Mouse (Mus musculus) spleen, adult 18-20 months (tissue): ENCODE data around the gene Dkkl1.
A peak's percentile ranks its signal among the peaks of the same experiment; 100 is the strongest.
"Not testable (repeated sequence)": the region's sequence is repeated elsewhere in the genome, so short reads cannot be mapped to it uniquely, and the experiment has no call there.

ENCODE experiments used
- DNase-seq, 2 experiments: peaks; one replicate each; pipeline ENCODE4 v3.0.0; 2022; ENCODE audit warnings: mixed read lengths in 2 of 2

Gene Dkkl1

GRCm38 (mm10) chr7:45192585-45193310 lies 19.2 kb downstream of the Dkkl1 start:
- DNase-seq = no peak

- no peak for DNase-seq
These were observed 20.1 kb downstream of the Dkkl1 start for GRCm38 (mm10) chr7:45191803-45192363.

DNA sequence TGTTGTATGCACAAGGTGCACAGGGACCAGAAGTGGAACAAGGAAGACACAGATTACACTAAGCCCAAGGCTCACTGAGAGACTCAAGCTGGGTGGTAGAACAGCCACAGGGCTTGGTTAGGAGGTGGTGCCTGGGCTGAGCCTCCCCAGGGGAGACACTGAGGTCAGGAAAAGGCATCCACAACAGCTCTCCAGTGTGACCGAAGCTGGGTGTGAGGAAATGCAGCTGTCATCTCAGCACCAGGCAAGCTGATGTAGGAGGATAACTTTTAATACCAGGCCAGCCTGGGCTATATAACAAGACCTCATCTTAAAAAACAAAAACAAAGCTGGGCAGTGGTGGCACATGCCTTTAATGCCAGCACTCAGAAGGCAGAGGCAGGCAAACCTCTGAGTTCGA lies 20.8 kb downstream of the Dkkl1 start:
- no peak for DNase-seq

GRCm38 (mm10) chr7:45190186-45190585 lies 21.8 kb downstream of the Dkkl1 start:
- DNase-seq = no peak

GRCm38 (mm10) chr7:45189600-45189999 lies 22.3 kb downstream of the Dkkl1 start:
- DNase-seq = no peak

- no peak for DNase-seq
These were observed 26.0 kb downstream of the Dkkl1 start for GRCm38 (mm10) chr7:45185921-45186320.

- DNase-seq = no peak
These were observed 28.3 kb downstream of the Dkkl1 start for GRCm38 (mm10) chr7:45183672-45184071.

- no peak for DNase-seq
These were observed 29.3 kb downstream of the Dkkl1 start for GRCm38 (mm10) chr7:45182606-45183005.

DNA sequence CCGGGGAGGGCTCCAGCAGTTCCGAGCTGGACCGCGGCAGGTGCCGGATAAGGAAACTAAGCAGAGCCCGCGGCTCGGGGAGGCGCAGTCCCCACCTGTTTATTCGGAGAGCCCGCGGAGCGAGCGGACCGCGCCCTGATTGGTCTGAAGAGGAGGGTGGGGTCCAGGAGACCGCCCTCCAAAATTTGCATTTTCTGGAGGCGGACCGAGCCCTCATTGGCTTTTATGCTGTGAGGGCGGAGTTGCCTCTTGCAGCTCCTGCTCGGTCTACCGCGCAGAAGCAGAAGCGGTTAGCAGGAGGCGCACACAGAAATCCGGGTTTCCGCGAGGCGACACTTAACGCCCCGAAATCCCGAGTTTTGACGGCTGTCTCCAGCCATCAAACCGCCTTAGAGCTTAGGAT lies 29.7 kb downstream of the Dkkl1 start:
- peak; percentile 73 to 78 for DNase-seq

GRCm38 (mm10) chr7:45181540-45181939 lies 30.4 kb downstream of the Dkkl1 start:
- no peak for DNase-seq

GRCm38 (mm10) chr7:45180896-45181477 lies 31.0 kb downstream of the Dkkl1 start, which contains the start of gene Pth2:
Gene Pth2, plus strand, starts transcription at chr7:45180995.
- no peak for DNase-seq

GRCm38 (mm10) chr7:45179469-45179868 lies 32.5 kb downstream of the Dkkl1 start, which contains the start of gene Gfy:
Gene Gfy, minus strand, starts transcription at chr7:45179569.
- no peak for DNase-seq

DNA sequence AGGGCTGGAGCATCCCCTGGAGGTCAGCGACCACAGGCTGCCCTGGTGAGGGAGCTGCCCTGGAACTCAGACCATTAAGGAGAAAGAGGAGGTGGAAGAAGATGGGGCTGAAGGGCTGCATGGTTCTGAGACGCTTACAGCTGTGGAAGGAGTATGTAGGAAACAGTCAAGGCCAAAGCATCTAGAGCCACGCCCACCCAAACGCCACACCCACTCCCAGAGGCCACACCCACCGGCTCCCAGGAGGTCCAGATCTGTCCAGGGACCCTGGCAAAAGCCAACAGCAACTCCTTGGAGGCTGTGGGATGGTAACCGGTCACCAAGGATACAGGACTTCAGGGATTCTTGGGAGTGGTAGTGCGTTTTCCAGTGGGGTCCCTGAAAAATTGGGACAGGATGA lies 33.4 kb downstream of the Dkkl1 start:
- no peak for DNase-seq

GRCm38 (mm10) chr7:45176356-45176755 lies 35.6 kb downstream of the Dkkl1 start:
- DNase-seq = no peak

- DNase-seq = no peak
These were observed 36.0 kb downstream of the Dkkl1 start for GRCm38 (mm10) chr7:45175929-45176328.

GRCm38 (mm10) chr7:45175398-45175797 lies 36.5 kb downstream of the Dkkl1 start:
- DNase-seq = no peak

DNA sequence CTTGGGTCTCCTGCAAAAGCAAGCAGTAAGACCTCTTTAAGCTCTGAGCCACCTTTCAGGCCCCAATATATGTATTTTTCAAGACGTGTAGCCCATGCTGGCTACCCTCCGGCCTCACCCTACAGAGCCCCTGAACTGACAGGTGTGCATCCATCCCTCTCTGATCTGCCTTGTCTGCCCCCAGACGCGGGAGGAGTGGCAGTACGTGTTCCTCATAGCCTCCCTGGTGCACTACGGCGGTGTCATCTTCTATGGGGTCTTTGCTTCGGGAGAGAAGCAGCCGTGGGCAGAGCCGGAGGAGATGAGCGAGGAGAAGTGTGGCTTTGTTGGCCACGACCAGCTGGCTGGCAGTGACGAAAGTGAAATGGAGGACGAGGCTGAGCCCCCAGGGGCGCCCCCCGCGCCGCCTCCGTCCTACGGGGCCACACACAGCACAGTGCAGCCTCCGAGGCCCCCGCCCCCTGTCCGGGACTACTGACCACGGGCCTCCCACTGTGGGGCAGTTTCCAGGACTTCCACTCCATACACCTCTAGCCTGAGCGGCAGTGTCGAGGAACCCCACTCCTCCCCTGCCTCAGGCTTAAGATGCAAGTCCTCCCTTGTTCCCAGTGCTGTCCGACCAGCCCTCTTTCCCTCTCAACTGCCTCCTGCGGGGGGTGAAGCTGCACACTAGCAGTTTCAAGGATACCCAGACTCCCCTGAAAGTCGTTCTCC lies 37.2 kb downstream of the Dkkl1 start:
- DNase-seq = no peak

- DNase-seq = not testable (repeated sequence)
These were observed 38.2 kb downstream of the Dkkl1 start for GRCm38 (mm10) chr7:45173772-45174171.

GRCm38 (mm10) chr7:45172974-45173373 lies 39.0 kb downstream of the Dkkl1 start:
- DNase-seq = peak in 1 of 2 experiments; percentile 49

GRCm38 (mm10) chr7:45169495-45169894 lies 42.5 kb downstream of the Dkkl1 start:
- no peak for DNase-seq

DNA sequence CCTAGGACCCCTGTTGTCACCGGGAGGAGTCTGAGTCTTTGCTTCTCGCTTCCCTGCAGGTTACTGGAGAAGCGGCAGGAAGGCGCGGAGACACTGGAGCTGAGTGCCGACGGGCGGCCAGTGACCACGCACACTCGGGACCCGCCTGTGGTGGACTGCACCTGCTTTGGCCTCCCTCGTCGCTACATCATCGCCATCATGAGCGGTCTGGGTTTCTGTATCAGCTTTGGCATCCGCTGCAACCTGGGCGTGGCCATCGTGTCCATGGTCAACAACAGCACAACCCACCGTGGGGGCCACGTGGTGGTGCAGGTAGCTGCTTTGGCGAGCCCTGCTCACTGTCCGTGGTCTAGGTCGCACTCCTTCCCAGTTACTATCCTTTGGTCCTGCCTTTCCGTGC lies 43.3 kb downstream of the Dkkl1 start:
- DNase-seq = no peak

DNA sequence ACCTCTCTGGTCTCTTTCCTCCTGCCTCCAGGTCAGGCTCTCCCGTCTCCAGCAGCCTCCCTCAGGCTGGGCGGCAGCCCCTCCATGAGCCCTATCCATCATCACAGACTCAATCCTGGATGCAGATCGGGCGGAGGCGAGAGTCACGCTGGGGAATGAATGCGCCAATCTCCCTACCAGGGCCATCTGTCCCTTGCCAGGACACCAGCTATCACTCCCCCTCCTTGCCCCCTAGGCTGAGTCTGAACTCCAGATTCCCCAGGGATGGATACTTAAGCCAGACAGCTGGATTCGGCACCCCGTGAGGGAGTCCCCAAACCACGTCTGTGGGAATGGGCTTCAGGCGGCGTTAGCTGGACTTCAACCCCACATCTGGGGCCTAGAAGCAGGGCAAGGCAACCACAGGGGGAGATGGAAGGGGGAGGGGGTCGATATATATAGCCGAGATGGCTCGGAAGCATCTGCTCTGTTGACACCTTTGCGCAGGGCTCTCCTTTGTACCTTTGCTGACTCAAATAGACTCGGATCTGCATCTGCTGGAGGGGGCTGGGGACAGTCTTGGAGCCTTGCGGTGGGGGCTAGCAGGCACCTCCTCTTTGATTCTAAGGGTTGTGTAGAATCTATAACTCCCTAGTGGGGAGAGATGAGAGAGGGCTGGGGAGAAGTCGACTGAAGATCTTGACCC lies 44.0 kb downstream of the Dkkl1 start:
- DNase-seq = no peak

DNA sequence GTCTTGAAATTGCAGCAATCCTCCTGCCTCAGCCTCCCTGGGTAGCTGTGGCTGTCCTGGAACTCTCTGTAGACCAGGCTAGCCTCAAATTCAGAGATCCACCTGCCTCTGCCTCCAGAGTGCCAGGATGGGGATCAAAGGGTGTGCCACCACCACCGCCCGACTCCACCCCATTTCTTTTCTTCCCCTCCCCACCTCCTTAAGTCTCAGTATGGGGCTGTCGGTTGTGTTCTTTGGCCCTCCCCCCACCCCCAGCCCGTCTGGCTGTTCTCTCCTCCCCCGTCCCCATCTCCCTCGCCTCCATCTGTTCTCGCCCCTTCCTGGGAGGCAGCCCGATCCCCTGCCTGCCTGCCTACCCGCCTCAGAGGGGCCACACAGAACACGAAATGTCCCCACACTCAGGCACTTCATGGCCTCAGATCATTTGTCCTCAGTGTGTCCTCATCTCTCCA lies 45.0 kb downstream of the Dkkl1 start:
- DNase-seq = no peak
